Mouse (Mus musculus) urinary bladder, postnatal 25 days (tissue): ENCODE data around the gene Barx2.
"Not testable (repeated sequence)": the region's sequence is repeated elsewhere in the genome, so short reads cannot be mapped to it uniquely, and the experiment has no call there.

Experiments used
- DNase-seq: peaks from one replicate; pipeline ENCODE4 v3.0.0; 2022; ENCODE audit warnings: low spot score

Barx2 gene

DNA sequence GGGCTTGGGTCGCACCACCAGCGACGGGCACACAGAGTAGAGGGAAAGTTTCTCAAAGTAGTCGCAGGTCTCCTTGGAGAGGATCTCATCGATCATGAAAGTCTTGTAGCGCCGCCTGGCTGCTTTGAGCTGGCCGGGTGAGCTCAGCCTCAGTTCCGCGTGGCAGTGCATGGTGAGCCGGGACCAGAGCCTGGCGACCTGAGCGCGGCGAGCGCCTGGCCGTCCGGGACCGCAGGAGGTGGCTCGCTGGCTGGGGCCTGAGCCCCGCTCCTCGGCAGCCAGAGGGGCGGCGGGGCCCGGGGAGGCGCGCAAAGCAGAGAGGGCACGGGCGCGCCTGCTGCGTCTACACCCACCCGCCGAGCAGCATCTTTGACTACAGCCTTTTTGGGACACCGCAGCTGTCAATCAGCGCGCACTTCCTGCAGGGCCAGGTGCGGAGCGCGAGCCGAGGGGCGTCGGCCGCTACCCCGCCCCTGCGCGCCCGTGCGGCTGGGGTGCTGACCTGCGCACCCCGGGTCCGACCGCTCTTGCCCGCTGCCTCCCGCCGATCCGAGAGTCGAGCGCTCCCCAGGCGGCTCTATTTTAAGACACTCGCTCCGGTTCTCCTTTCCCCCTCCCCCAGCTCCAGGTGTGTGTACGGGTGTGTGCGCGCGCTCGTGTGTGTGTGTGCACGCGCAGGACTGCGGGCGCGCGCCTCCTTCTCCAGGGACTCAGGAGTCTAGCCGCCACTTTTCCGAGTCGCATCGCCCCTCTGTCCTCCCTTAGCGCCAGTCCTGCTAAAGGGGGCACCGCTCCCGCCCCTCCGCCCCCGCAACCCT, at the start of gene Barx2:
Gene Barx2 (minus strand): TSS at position 542 of the 818 bp plus-strand sequence.
- DNase-seq = peak; percentile 57

DNA sequence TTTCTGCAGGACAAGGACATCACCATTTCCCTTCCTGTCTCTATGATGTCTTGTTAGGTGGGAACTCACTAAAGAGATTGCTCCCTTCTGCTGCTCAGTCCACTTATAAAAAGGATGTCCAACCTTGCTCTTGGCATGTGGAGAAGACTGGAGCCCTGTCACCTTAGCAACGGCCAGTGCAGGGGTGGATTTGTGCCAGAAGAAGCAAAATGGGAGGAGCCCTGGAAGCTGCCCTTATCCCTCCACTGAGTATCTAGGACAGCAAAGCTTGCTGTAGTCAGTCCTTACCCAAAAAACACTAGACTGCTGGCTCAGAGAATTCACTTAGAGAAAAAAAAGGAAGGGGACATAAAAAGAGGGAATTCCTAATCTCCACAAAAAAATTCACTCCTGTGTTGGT, 49.0 kb upstream of the Barx2 start:
- no peak for DNase-seq

DNA sequence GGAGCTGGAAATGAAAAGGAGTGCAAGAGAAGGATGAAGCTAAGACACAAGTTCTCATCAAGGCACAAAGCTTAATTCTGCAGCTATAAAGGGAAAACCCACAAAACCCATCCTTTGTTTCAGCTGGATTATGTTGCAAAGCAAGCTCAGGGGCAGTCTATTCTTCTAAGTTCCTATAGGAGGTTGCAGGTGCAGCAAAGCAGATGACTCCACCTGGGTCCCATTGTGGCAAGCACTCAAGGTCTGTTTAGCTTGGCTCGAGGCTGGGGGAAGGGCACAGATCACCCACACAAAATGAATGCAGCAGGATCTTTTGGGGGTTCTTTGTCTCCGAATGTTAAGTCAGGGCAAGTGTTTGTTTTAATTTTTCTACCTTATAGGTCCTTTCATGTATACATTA, 47.2 kb upstream of the Barx2 start:
- DNase-seq = no peak

DNA sequence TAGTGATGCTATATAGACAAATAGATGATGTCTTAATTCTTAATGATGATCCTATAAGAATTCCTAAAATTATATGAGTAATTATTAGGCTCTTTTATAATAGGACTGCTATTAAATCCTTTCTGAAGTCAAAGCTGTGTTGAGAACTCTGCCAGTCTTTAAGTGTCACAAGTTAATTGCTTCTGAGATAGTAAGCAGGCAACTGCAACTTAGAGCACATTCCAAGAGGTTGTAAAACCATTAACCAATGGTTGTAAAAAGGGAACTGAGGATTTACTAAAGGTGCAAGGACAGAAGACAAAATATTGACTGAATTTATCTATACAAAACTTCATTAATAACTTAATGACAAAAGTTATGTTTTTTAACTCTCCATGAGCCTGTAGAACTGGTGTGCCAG, 44.9 kb upstream of the Barx2 start:
- DNase-seq = no peak

DNA sequence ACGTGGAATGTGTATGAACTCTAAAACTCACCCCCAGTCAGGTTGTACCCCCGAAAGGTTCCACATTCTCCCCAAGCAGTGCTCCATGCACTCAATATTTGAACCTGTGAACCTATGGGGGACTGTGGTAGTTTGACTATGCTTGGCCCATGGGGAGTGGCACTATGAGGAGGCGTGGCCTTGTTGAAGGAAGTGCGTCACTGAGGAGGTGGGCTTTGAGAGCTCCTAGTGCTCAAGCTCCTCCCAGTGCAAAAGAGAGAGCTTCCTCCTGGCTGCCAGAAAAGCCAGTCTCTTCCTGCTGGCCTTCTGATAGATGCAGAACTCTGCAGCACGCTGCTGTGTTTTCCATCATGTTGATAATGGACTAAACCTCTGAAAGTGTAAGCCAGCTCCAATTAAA, 37.2 kb upstream of the Barx2 start:
- DNase-seq = no peak

DNA sequence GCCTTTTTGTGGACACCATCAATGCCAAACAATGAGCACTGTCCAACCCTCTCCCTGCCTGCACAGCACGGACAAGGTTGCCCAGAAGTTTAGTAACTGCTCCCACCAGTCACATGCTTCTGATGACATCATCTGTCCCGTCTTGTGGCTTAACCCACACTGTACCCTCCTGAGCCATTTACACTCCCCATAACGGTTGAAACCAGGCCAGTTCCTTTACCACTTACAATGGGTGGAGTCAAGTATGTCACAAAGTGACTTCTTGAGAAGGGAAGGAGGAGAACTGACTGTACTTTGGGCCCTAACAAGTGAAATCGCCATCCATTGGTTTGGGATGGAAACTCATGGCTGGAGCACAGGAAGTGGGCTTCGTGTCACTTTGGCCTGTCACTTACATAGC, 35.8 kb upstream of the Barx2 start:
- no peak for DNase-seq

DNA sequence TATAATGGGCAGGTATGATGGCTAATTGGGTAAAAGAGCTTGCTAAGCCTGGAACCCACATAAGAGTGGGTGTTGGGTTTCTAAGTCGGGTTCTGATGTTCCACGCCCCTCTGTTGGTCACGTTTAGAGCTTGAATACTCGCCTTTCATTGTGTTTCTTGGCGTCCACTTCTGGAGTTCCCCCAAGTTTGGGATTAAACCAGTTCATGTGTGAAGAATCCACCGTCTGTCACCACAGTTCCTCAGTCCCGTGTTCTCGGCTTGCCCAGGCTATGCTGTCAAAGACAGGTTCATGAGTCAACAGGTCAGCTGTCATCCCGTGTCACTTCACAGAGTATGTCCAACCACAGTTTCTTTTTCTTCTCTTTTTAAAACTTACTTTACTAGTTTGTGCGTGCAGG, 33.8 kb upstream of the Barx2 start:
- DNase-seq = no peak

DNA sequence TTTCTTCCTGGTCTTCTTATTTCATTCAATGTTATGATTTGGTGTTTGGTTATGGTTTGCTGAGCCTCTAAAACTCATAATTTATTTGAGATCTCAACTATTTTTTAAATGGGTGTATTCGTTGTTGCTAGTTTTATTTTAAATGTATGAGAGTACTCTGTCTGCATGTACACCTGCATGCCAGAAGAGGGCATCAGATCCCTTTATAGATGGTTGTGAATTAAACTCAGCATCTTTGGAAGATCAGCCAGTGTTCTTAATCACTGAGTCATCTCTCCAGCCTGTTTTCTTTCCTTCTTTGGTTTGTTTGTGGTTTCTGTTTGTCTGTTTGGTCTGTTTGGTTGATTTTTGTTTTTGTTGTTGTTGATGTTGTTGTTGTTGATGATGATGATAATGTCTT, 29.1 kb upstream of the Barx2 start:
- DNase-seq = no peak

DNA sequence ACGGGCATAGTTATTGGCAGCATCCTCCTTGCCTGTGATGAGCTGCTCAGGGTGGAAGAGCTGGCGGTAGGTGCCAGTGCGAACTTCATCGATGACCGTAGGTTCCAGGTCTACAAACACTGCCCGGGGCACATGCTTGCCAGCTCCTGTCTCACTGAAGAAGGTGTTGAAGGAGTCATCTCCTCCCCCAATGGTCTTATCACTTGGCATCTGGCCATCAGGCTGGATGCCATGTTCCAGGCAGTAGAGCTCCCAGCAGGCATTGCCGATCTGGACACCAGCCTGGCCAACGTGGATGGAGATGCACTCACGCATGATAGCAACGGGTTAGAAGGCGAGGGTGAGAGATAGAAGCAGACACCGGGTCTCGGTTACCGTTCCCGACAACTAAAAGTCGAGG, 23.2 kb upstream of the Barx2 start:
- not testable (repeated sequence) for DNase-seq

DNA sequence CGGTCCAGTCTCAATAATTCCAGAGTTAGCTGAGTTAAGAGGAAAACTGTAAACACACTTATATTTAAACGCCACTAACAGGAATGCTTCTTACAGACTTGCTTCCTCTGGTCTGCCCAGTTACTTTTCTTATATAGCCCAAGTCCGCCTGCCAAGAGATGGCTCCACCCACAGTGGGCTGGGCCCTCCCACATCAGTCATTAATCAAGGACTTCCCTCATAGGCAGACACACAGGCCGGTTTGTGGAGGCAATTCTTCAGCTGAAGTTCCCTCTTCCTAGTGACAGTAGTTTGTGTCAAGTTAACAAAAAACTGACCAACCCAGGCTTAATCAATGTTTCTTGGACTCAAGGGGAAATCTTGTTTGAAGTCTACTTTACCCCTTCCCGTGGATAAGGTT, 18.4 kb upstream of the Barx2 start:
- DNase-seq = no peak

DNA sequence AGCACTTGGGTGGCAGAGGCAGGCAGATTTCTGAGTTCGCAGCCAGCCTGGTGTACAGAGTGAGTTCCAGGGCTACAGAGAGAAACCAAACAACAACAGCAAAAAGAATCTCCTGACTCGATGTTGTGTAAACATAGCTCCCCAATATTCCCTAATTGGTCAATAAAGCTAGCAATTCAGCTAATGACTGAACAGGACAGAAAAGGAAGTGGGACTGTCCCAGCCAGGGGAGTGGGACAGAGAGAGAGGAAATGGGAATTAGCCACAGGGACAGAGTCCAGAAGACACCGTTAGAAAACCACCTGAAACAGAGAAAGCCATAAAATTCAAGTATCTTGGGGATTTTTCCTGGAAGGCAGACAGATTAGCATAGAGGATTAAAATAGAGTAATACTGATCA, 18.0 kb upstream of the Barx2 start:
- DNase-seq = no peak

DNA sequence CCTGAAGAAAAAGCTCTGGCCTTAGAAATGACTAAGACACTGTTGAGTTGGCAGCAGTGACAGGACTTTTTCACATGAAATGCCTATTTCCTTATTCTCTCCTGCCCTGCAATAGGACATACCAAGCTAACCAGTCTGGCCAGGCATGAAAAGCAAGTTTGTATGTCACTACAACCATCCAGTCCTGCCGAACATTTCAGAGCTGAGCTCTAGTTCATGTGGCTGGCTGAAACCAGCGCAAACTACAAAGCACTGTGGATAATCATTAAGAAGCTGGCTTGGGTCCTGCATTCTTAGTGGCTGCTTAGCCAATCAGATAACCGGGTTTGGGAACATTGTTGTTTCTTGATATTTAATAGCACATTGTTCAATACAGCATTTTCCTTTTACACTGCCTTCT, 13.5 kb upstream of the Barx2 start:
- DNase-seq = peak; percentile 36

DNA sequence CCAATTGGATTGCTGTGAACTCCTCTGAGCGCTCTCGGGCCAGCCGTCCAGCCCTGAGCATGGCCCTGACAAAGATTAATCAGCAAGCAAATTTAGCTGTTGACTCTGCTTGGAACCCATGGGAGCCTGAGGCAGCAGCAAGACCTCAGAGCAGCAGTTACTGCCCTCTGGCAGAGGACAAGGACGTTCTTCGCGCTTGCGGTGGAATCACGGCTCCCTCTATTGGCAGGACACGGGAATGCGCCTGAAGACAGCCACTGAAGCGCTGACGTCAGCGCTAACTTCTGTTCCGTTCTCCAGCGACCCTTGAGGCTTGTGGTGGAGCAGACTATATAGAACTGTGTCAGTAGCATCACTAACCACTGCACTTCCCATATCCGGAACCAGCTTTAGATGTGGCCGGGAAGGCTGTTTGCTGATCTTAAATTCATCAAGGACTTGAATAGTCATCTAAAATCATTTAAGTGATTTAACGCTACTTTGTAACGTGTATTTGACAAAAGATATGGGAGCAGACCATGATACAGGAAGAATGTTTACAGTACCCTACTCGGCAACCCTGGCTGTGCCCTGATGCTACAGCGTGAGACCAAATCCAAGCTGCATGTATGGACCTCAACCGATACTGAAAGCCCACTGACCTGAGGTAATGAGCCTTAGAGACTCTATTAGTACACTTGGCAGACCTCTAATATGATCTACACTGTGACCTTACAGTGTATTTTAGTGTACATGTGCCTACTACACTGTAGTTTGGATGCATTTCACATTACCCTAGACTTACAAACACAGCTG, 12.8 kb upstream of the Barx2 start:
- DNase-seq = peak; percentile 77

DNA sequence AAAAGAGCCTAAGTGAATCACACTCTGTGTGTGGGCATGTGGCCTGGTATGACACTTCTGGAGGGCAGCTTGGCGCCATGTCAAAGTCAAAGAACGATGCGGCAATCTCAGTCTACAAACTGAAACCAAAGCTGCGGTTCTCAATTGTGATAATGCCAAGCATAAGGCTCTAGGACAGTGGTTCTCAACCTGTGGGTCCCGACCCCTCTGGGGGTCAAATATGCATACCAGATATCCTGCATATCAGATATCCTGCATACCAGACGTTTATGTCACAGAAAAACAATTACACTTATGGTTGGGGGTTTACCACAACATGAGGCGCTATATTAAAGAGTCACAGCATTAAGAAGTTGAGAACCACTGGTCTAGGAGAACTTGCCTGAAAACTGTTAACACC, 10.3 kb upstream of the Barx2 start:
- DNase-seq = no peak

DNA sequence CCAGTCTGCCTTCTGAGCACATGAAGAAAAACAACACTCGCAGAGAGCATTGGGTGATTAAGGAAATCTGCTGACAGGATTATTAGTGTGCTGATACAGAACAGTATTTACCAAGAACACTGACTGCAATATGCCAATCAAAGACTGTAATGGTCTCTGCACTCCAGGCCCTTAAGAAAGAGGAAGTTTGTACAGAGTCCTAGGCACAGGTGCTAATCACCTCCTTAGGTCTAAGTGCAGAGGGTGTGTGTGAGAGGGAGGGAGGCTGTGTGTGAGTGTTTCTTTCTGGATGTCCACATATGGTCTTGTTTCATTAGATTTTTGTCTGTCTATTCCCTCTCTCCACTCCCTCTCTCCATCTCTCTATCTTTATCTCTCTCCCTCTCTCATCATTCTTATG, 6.5 kb upstream of the Barx2 start:
- no peak for DNase-seq

DNA sequence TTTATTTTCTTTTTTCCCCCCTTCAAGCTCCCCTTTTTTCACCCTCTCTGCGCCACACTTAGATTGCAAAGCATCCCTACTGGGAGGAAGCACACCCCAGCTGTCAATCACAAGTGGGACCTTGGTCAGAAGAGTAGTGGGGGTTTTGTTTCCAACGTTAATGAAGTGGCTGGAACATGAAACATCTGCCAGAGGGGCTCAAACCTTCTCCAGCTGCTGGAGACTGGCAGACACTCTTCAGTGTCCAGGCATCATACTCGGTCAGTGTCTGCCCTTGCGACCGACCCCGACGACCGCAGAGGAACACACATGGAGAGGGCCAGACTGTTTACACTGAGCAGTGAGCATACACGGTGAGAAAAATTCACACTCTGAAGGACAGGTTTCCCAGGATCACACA, 3.2 kb upstream of the Barx2 start:
- no peak for DNase-seq

DNA sequence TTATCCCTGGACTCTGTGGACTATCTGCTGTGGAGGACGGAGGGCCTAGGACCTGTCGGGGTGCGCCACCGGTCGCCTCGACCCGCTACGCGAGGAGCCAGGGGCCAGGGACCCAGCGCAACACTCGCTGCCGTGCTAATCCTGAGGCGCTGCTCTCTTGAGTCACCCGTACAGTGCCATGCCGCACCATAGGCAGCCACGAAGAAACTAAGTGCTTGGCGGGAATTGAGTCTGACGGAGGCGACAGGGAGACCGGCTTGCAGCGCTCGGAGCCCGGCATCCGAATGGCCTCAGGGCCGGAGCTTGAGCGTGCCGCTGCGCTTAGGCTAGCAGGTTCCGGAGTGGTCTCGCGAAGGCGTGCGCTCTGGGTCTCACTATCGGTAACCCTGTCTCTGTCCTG, 1.6 kb upstream of the Barx2 start:
- no peak for DNase-seq

DNA sequence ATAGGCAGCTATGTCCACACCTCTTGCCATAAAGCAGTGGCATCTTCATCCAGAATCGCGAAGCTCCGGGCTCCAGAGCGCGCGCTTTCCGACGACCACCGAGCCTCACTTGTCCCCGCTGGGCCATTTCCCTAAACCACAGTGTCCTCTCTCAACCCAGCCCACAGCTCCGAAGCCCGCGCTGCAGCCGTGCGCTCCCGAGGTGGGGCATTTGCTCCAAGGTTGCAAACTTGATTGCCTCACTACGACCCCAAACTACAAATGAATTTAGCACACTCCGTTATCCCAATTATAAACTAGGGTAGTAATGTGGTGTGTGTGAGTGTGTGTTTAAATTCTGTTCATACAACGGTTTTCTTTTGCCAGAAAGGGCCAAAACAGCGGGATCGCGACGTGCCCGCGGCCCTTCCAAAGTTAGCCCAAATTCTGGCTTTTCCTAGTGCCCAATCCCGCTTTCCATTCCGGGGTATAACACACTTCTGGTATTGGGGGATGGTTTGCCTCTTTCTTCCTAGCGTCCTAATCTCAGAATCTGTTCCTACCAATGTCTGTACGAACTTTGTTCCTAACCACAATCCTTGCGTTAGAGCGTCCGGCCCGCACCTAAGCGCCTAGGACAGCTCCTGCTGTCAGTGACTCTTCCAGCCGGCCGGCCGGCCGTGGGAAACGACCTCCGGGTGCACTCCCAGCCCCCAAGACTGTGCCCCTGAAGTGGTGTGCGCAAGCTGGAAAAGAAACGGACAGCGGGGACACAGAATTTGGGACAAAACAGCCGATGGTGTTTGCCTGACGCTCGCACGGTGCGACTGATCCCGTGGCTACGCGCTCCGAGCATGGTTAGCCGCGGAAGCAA, 703 bp upstream of the Barx2 start:
- no peak for DNase-seq

DNA sequence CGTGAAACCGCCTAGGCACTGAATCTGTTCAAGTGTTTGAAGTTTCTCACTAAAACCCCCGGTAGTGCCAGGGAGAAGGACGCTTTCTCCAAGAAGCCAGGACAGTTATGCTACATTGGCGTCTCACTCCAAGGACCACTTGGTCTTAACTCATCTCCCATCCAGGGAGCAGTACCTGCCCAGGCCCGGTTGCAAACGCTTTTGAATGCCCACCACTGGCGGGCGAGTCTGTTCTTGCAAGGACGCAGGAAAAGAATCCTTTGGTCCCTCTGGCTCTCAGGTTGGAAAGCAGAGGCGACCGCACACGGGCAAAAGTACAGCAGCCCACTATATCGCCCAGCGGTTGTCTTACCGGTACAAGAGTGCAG, 725 bp downstream of the Barx2 start:
- DNase-seq = no peak

DNA sequence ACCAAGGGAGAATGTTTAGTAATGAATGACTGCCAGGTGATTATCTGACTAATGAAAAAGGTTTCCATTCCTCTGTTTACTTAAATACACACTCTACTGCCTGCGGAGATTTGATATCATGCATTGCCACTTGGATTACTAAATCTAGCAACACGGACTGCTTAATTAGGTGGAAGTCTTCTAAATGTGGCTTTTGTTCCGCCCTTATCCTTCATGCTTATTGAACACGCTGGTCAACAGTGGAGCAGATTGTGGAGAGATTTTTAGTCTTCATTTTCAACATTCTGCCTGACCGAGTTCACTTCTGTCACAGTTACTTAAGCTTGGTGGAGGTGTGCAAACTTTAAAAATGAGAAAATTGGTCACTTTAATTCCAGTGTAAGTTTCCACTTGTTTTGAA, 3.0 kb downstream of the Barx2 start:
- DNase-seq = no peak

DNA sequence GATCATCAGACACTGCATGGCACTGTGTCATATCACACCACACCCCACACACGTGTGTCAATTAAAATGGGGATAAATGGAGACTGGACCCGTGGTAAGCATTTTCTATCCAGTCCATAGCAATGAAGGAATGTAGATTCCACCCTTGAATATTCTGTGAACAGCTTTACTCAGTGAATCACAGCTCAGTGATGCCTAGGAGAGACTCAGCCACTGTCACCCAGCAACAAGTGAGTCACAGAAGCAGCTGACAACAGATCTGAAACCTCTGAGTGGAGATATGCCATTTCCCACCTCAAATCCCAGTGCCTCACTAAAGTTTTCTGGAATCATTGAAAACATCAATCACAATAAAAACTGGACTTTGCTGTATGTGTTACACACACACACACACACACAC, 11.5 kb downstream of the Barx2 start:
- no peak for DNase-seq

DNA sequence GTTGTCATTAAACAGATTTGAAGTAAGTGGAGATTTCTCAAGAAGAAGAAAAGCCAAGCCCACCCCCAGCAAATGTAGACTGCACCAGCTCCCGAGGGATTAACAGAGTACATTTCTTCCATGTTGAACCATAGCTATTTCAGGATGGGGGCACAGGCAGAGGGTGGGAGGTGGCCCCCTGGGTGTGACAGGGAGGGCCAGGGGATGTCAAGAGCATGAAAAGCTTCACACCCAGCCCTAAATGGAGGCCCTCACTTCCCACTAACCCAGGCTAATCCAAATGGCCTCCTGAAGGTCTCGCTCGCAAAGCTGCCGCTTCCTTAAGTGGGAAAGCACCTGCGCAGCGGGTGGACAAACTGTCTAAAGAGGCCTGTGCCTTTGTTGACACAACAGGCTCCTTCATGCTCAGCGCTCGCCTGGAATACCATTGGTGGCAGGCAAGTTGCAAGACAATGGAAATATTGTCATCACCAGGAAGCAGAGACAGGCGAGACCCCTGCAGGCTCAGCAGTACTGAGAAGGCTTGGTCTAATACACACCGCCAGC, 18.4 kb downstream of the Barx2 start:
- no peak for DNase-seq
